8 mouse cellular contexts compared by ENCODE assay signal in genomic region chr14:34662478-34662826, GRCm38 (mm10). TPM values are rescaled to one million over a fixed set of nuclear protein-coding genes. Genes with fewer than 3 reads are reported as not detected.
A peak's percentile ranks its signal among the peaks of the same experiment; 100 is the strongest.
DNase-seq lines count a peak whose midpoint lies in the region; ATAC-seq lines count a peak whose summit lies in the region.

No protein-coding gene starts in this region.

- no peaks in the 10 kb centered on the region; the same call in 1 of the 2 replicates for H3K9me3 ChIP-seq in kidney, embryonic 16.5 days (ENCODE audit: low read length)
- no peaks in the 10 kb centered on the region for H3K9me3 ChIP-seq in embryonic facial prominence, embryonic 11.5 days (replicated peaks; ENCODE audit: control insufficient read depth, low read length)
- H3K9me3 ChIP-seq in hindbrain, embryonic 16.5 days (ENCODE audit: control insufficient read depth, low read length): no peaks in the 10 kb centered on the region
- no peaks in the 10 kb centered on the region for H3K9me3 ChIP-seq in midbrain, embryonic 15.5 days

- H3K4me3 ChIP-seq in kidney, embryonic 16.5 days (ENCODE audit: low read length): peak overlapping the region; percentile 55
- peak overlapping the region; percentile 41 for H3K4me3 ChIP-seq in embryonic facial prominence, embryonic 11.5 days (ENCODE audit: low read depth, low read length)
- peak overlapping the region; percentile 46 for H3K4me3 ChIP-seq in hindbrain, embryonic 16.5 days (ENCODE audit: low read length)
- H3K4me3 ChIP-seq in midbrain, embryonic 15.5 days: peak overlapping the region; percentile 49

- H3K27ac ChIP-seq in kidney, embryonic 16.5 days (ENCODE audit: low read length): no peak overlapping the region
- no peak overlapping the region for H3K27ac ChIP-seq in embryonic facial prominence, embryonic 11.5 days (replicated peaks; ENCODE audit: low read depth, low read length)
- H3K27ac ChIP-seq in hindbrain, embryonic 16.5 days (ENCODE audit: low read depth, low read length): no peak overlapping the region
- no peak overlapping the region for H3K27ac ChIP-seq in midbrain, embryonic 15.5 days

- peak overlapping the region; percentile 55 for H3K9ac ChIP-seq in kidney, embryonic 16.5 days (replicated peaks; ENCODE audit: low read length)
- H3K9ac ChIP-seq in embryonic facial prominence, embryonic 11.5 days (replicated peaks; ENCODE audit: low read length): peak overlapping the region; percentile 53; the same call in 1 of the 2 replicates
- H3K9ac ChIP-seq in hindbrain, embryonic 16.5 days (ENCODE audit: low read depth, low read length): peak overlapping the region; percentile 60
- H3K9ac ChIP-seq in midbrain, embryonic 15.5 days: 0 out of 2 replicates have a peak overlapping the region, but pooled peaks have one; percentile 39

- DNase-seq in kidney, adult 18-20 months: no peak
- DNase-seq in embryonic facial prominence, embryonic 11.5 days (ENCODE audit: low spot score): no peak
- no peak for DNase-seq in layer of hippocampus, adult 9-10 months (ENCODE audit: low spot score)
- DNase-seq in adrenal gland, adult 18-20 months (ENCODE audit: low spot score in 2 of 2): no peak
- no peak for DNase-seq in spleen, adult 18-20 months

- H3K4me2 ChIP-seq in kidney, embryonic 16.5 days (replicated peaks; ENCODE audit: low read depth, low read length): peak overlapping the region; percentile 78
- H3K4me2 ChIP-seq in embryonic facial prominence, embryonic 11.5 days (ENCODE audit: low read depth, low read length): peak overlapping the region; percentile 77
- H3K4me2 ChIP-seq in hindbrain, embryonic 16.5 days (ENCODE audit: low read length): peak overlapping the region; percentile 85
- peak overlapping the region; percentile 97 for H3K4me2 ChIP-seq in midbrain, embryonic 15.5 days

- no peaks in the 10 kb centered on the region for H3K36me3 ChIP-seq in kidney, embryonic 16.5 days (ENCODE audit: insufficient read depth, low read length)
- H3K36me3 ChIP-seq in embryonic facial prominence, embryonic 11.5 days (replicated peaks; ENCODE audit: control insufficient read depth, insufficient read depth, low read depth, low read length): no peaks in the 10 kb centered on the region
- H3K36me3 ChIP-seq in hindbrain, embryonic 16.5 days (ENCODE audit: control insufficient read depth, insufficient read depth, low read length): no peaks in the 10 kb centered on the region
- no peaks in the 10 kb centered on the region for H3K36me3 ChIP-seq in midbrain, embryonic 15.5 days (replicated peaks)

- peaks cover 12% of the 10 kb centered on the region; the same call in 1 of the 2 replicates for H3K4me1 ChIP-seq in kidney, embryonic 16.5 days (ENCODE audit: insufficient read depth, low read length)
- peaks cover 3% of the 10 kb centered on the region; the same call in 1 of the 2 replicates for H3K4me1 ChIP-seq in embryonic facial prominence, embryonic 11.5 days (ENCODE audit: control insufficient read depth, insufficient read depth, low read length)
- peaks cover 10% of the 10 kb centered on the region for H3K4me1 ChIP-seq in hindbrain, embryonic 16.5 days (ENCODE audit: control insufficient read depth, insufficient read depth, low read depth, low read length)
- H3K4me1 ChIP-seq in midbrain, embryonic 15.5 days: peaks cover 18% of the 10 kb centered on the region

- H3K27me3 ChIP-seq in kidney, embryonic 16.5 days (ENCODE audit: insufficient read depth, low read length): peaks cover 10% of the 10 kb centered on the region
- H3K27me3 ChIP-seq in embryonic facial prominence, embryonic 11.5 days (ENCODE audit: control insufficient read depth, insufficient read depth, low read length): peaks cover 13% of the 10 kb centered on the region
- H3K27me3 ChIP-seq in hindbrain, embryonic 16.5 days (replicated peaks; ENCODE audit: control insufficient read depth, insufficient read depth, low read length): peaks cover 15% of the 10 kb centered on the region
- peaks cover 42% of the 10 kb centered on the region for H3K27me3 ChIP-seq in midbrain, embryonic 15.5 days (replicated peaks)

- no peak for ATAC-seq in kidney, embryonic 16.5 days (ENCODE audit: low FRiP score, low TSS enrichment)
- no peak for ATAC-seq in embryonic facial prominence, embryonic 11.5 days (replicated peaks; ENCODE audit: insufficient number of reproducible peaks, low FRiP score, low TSS enrichment, low read depth)
- ATAC-seq in hindbrain, embryonic 16.5 days: 0 out of 2 replicates have a peak, but pooled peaks have one; percentile 50
- no peak for ATAC-seq in midbrain, embryonic 15.5 days (replicated peaks)

- 3% methylated on average over 4 of the region's 4 CpGs for WGBS in kidney, embryonic 16.5 days
- 8% methylated on average over 4 of the region's 4 CpGs for WGBS in embryonic facial prominence, embryonic 11.5 days
- WGBS in hindbrain, embryonic 16.5 days: 7% methylated on average over 4 of the region's 4 CpGs
- WGBS in midbrain, embryonic 15.5 days: 5% methylated on average over 4 of the region's 4 CpGs

RNA-seq across cellular contexts. Expression of gene Wapl, which starts 11.3 kb away (rescaled TPM):
- 20.8 and 23.8 TPM in 2 replicates for polyA plus RNA-seq in kidney, embryonic 16.5 days (2015; fragmentation: Nextera tagmentation; extraction: Ambion mirVana)
- 35.1 and 38.0 TPM in 2 replicates for polyA plus RNA-seq in embryonic facial prominence, embryonic 11.5 days (2014; fragmentation: Nextera tagmentation; extraction: Ambion mirVana)
- 10.4 and 11.2 TPM in 2 replicates for polyA plus RNA-seq in hindbrain, embryonic 16.5 days (2015; fragmentation: Nextera tagmentation; extraction: Ambion mirVana)
- 13.0 and 13.6 TPM in 2 replicates for polyA plus RNA-seq in midbrain, embryonic 15.5 days (2015; fragmentation: Nextera tagmentation; extraction: Ambion mirVana)
- 10 to 100 TPM; 72.4 to 90.5 TPM for total RNA-seq in adrenal gland, adult 18-20 months (2021)
